Mouse (Mus musculus): ENCODE results near the gene Dnm3.

Dnm3 gene

DNA sequence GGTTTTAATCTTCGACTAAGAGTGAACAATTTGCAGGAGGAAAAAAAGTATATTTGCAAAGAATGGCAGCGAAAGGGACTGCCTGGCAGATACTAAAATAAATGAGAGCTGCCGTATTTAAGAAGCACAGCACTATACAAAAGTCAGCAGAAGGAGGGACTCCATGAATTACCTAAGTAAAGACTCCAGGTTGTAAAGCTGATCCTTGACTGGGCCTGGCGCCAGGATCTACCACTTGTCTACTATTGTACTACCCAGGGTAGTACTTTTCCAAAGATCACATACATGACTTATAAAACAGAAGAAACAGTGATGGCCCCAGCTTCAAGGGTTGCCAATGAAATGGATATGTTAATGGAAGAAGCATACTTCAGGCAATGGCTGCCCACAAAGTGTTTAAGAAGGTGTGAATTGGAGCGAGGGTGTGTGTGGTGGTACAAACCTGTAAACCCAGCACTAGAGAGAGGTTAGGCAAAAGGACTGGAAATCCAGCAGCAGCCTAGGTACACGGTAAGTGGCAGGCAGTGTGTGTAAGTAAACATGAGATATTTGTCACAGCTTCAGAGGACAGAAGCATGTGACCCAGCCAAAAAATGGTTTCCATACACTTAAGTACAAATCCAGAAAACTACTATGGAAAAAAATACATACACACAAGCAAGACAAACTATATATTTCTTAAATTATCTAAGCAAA, 220.8 kb downstream of the Dnm3 start:
- in situ Hi-C loops (cut with MboI; ENCODE audit: low sequenced_read_pairs): no loop called here

DNA sequence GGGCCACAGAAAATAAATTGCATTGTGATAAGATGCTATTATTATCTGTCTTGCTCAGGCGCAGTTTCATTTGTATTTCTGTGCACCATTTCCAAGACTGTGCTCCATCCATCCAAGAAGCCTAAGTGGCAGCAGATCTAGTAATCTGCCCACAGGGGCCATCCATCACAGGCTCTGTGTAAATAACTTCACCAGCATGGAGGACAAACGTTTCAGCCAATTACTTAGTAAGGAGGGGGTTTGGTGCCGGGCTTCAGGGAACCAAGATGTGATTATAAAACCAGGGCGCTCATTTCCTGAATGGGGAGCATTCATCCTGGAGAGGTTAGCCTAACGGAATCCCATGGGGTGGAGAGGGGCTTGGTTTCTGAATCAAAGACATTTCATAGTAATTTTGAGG, 222.9 kb downstream of the Dnm3 start:
- in situ Hi-C loops (cut with MboI; ENCODE audit: low sequenced_read_pairs): no loop called here

DNA sequence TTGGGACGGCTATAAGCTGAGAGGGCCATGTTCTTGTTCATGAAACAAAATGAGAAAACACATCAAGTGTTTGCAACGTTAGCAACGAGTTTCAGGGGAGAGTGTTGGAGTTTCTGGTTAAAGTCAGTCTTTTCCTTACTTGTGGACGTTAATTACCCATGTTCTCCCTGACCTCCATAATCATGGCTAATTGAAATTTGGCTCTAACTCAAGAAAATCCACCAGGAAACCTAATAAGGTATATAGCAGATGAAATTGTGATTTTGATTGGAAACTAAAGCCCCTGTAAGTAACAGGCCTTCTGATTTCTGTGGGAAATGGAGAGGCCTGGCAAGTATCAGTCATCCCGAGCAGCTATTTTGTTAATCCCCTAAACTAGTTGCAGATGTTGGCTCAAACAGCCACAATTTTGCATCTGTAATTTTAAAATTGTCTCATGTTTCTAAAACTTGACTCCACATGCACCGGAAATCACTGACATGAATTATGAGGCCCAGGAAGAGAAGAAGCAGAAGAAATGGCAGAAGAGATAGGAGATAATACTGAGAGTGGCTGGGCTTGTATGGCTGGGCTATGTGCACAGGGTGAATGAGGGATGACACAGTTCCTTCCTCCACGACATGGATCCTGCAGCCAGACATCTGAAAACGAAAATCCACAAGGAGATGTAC, 223.7 kb downstream of the Dnm3 start:
- in situ Hi-C loops (cut with MboI; ENCODE audit: low sequenced_read_pairs): no loop called here

DNA sequence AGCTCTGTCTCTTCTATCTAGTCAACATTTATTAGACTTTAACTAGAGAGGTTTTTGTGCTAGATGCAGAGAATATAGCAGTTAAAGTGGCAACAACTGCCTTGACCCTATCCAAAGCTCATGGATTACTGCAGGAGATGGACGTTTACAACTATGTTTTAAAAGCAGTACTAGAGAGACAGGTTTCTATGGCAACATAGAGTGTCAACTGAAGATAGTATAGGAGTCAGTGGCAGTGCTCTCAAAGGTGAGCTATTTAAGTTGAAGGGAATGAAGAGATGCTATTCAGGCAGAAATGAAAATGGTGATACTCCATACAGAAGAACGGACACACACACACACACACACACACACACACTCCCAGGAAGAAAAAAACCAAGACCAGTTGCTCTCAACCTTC, 225.0 kb downstream of the Dnm3 start:
- in situ Hi-C loops (cut with MboI; ENCODE audit: low sequenced_read_pairs): no loop called here

DNA sequence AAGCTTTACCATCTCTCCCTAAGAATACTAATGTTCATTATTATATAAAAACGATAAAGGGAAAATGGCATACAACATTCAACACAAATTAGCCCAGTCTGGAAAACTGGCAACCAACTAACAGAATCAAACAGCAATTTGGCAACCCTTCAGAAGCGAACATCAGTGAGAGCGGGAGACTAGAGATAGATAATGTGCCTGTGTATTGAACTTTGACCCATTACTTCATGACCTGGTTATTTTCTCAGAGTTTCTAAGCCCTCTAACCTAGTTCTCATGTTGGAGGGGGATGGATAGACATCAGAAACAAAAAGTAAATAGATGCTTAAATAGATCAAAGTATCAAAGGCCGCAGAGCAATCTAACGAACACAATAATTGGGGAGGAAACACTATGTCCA, 230.6 kb downstream of the Dnm3 start:
- in situ Hi-C loops (cut with MboI; ENCODE audit: low sequenced_read_pairs): no loop called here

DNA sequence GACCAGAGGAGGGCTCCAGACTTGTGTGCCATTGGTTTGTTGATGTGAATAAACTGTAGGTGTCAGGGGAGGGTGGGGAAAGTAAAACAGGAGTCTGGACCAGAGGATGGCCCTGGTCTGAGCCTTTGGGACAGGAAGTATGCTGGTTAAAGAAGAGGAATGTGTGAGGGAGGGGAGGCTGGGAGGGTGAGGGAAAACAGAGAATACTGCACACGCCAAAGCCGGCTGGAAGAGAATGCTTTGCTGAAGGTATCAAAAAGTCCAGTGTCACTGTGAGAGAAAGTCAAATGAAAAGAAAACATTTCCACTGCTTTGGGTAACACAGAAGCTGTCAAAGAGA, 234.2 kb downstream of the Dnm3 start:
- in situ Hi-C loops (cut with MboI; ENCODE audit: low sequenced_read_pairs): no loop called here

DNA sequence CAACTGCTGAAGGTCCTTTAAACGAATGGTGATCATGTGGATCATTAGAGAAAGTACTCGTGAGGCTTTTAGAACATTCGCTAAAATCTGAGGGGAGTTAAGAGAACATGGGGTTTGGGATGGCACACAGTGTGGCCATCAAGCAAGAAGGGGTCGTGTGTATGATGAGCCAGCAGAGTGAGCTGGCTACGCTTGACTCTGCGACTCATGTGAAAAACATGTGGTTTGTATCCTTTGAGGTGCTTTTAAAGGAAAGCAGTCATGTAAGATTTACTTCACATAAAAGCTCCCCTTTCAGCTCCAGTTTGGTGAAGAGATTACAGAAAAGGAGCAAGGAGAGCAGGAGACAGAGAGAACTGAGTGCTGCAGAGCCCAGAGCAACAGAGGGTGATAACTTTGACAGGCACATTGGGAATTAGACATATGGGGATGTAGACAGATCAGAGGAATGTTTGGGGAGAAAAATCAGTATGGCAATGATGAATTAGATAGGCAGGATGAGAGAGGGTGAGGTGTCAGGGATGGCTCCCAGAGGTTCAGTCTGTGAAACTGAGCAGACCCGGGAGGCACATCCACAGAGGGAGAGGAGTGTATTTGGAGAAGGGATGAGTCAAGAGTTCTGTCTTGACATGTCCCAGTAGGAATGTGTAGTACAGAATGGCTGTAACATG, 234.7 kb downstream of the Dnm3 start:
- in situ Hi-C loops (cut with MboI; ENCODE audit: low sequenced_read_pairs): no loop called here

DNA sequence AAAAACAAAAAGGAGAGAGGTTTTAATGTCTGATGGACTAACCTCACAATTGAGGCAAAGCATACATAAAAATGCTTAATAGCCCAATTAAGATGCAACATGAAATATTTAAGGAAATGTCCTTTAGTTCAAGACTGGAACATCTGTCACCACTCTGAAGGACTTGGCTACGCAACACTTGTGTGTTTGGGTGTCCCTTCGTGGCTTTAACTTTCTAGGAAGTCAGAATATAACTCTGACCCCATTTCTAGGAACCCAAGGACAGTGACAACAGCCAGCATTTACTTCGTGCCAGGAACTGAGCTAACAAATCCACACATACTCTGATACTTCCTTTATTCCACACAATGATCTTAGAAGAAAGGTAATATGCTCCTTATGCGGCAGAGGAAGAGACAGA, 237.1 kb downstream of the Dnm3 start:
- in situ Hi-C loops (cut with MboI; ENCODE audit: low sequenced_read_pairs): no loop called here

DNA sequence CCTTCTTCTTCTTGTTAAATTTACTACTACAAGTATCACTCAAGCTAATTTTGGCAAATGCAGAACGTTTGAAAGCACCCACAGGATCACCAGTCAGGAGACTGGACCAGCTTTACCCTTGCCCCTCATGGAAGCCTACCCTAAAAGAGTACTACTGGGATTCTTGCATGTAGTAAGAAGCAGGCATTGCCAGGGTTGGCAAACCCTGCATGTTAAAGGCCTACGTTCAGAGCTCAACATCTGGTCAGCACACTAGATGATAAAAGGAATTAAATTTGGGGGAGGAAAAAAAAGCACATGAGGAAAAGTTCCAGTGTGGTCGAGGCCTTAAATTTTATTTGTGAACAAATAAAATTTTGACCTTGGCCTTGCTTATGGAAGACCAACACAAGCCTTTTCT, 239.2 kb downstream of the Dnm3 start:
- in situ Hi-C loops (cut with MboI; ENCODE audit: low sequenced_read_pairs): no loop called here

DNA sequence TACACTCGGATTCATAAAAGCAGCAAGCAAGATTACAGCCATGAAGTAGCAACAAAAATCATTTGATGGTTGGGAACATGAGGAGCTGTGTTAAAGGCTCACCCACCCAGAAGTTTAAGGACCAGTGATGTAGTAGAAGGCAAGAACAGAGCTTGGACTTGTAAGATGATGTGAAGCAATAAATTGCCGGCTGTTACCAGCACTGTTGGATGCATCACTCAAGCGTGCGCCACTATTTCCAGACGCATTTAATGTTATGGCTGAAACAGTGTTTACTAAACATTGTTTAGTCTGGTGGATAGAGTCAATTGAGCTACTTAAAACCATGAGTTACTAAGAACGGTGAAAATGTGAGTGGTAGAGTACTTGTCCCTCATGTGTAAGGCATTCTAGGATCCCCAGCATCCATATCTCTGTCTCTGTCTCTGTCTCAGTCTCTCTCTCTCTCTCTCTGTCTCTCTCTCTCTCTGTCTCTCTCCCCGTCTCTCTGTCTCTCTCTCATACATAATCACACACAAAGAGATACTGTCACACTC, 241.1 kb downstream of the Dnm3 start:
- in situ Hi-C loops (cut with MboI; ENCODE audit: low sequenced_read_pairs): no loop called here

DNA sequence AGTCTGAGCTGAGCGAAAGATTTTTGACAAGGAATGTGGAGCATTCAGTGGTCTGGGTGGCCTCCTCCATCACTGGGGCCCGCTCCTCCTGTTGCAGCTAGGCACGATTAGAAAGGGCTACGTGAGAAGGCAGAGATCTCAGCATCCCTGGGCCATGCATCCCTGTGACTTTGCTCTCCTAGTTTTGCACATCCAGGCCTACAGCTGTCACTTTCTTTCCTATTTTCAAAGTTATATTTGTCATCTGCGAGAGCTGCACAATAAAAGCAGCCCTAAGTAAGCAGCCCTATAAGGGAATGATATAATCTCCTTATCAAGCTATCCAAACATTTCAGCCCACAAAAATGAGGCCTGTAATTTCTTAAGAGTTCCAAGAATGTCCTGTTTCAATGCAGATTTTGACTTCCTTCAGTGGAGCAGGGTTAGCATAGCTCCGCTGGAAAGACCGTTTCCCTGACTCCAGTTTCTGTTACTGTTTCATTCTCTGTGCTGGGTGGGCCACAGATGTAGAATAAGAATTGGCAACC, 252.2 kb downstream of the Dnm3 start:
- in situ Hi-C loops (cut with MboI; ENCODE audit: low sequenced_read_pairs): no loop called here

DNA sequence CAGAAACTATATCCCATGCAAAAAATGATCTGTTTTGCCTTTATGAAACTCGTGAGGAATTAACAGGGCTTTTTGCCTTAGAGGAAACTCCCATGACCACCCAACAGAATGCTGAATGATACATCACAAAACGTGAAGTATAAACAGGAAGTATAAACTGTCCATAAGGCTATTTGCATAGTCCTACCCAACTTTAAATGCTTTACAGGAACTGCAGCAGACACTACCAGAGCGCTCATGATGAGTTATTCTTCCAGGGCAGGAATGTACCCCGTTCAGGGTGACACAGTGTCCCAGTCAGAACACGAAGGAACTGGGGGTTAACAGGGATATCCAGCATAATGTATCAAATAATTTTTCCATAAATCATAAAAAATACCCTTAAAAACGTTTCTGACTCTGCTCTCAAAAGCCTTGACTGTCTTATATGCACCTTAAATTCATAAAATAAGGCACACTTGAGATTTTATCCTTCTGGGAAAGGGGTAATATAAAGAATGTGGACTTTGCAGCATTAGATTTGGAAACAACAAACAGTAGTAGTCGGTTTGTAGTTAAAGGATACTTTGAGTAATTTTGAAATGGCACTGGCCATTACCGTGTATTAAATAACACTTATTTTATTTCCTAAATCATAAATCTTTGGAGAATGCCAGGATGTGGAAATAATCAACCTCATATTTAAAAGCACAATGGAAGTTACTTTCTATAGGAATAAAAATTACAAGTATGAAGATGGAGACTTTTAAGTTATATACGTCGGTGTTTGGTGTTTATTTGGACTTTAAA, 252.8 kb downstream of the Dnm3 start:
- in situ Hi-C loops (cut with MboI; ENCODE audit: low sequenced_read_pairs): no loop called here

DNA sequence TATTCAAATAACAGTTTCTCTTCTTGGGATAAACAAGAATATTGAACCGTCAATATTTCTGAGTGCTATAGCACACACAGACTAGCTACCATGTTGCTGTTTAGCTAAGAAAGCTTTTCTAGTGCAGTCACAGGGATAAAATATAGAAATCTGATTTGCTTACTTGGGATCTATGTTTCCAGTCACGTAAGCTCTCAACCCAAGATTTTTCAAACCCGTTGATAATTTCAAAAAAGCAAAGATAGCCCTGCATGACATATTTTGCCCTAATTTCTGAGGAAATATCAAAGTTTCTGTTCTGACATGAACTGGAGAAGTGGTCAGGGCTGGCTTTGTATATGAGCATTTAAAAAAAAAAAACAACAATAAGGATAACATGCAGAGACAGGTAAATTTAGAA, 253.8 kb downstream of the Dnm3 start:
- in situ Hi-C loops (cut with MboI; ENCODE audit: low sequenced_read_pairs): no loop called here

DNA sequence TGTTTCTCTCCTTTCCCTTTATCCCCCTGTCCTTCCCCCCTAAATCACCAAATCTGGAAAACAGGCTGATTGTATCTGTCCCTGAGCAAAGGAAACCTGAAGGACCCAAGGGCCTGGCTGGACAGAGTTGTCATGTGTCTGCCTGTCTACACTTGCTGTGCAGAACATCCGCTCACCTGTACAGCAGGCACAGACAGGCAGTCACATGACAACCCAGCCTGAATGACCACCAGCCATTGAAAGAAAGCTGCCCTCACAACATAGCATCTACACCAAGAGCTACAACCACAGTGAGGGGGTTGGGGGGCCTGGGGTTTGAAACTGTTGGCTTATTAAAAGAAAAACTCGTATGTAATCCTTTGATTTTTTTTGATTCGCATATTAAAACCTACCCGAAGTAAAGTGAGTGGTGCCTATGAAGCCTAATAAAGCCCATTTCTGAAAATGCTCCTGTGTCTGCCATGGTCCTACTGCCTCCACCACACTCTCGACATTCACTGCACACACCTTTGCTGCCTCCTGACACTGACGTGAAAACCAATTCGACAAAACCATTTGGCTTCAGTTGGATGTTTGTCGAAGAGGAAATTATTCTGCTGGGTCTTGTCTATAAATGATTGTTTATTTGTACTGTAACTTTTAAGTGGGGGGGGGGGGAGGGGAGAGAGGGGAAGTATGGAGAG, 254.4 kb downstream of the Dnm3 start:
- in situ Hi-C loops (cut with MboI; ENCODE audit: low sequenced_read_pairs): no loop called here

DNA sequence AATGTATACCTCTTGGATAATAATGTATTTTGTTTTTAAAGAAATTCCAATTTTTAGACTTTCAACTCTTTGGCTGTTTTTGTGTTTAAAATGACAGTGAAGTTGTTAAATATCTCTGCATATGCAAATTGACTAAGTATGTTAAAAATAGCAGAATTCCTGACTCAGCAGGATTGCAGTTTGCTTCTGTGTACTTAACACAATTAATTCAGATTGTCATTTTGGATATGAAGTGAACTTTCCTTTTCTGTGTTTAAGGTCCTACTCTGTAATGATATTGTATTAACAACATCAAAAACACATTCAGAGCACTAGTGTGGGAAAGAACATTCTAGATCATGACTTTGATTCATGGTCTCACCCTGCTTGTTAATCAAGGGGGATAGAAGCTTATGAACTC, 255.5 kb downstream of the Dnm3 start:
- in situ Hi-C loops (cut with MboI; ENCODE audit: low sequenced_read_pairs): no loop called here

DNA sequence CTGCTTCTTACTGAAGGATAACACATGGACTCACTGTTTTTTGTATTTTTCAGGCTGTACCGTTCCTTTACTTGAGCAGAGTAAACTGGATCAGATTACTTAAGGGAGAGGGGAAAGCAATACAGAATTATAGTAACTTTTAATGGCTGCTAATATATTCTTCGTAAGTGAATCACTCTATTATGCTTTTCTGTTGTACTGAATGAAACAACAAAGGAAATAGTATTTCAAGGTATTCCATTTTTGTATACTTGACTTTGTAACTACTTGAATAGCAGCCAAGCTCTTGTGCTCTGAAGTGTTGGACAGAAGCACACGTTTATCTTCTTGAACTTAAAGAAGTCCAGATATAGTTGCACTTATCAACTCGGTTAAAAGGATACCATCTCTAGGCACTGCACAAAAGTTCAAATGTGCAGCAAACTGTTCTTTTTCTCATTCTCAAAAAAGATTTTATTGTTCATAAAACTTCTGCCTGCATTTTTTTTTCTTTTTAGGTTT, 256.0 kb downstream of the Dnm3 start:
- in situ Hi-C loops (cut with MboI; ENCODE audit: low sequenced_read_pairs): no loop called here

DNA sequence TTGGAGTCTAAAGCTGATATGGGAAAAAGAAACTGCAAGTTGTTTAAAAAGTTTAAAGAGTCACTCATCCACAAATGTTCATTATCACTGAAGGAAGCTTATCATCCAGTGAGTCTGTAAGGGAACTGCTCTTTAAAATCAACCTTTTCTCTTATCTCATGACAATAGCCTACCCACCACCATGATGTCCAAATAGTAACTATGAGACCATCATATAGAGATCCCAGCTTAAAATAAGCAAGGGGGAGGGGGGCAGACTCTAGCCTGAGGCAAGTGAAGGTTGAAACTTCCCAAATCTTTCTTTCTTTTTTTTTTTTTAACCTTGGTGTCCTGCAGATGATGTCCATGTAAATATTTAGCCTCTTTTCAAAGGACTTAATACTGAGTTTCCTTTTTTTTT, 256.9 kb downstream of the Dnm3 start:
- in situ Hi-C loops (cut with MboI; ENCODE audit: low sequenced_read_pairs): no loop called here

DNA sequence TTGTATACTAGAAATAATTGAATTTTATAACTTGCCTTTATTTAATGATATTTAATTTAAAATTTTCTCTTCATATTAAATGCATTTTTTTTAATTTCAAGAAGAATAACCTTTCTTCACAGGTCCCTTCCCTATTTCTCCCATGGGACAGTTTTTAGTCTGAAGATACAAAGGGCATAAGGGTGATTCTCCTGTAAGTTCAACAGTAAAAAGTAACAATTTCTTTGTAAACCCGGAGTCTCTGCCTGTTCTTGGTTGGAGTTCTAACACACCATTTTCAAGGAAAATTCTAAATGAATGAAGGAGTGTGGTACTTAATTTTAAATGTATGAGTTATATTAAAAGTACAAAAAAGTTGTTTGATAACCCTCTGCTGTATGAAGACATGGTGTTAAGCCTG, 258.1 kb downstream of the Dnm3 start:
- in situ Hi-C loops (cut with MboI; ENCODE audit: low sequenced_read_pairs): no loop called here

DNA sequence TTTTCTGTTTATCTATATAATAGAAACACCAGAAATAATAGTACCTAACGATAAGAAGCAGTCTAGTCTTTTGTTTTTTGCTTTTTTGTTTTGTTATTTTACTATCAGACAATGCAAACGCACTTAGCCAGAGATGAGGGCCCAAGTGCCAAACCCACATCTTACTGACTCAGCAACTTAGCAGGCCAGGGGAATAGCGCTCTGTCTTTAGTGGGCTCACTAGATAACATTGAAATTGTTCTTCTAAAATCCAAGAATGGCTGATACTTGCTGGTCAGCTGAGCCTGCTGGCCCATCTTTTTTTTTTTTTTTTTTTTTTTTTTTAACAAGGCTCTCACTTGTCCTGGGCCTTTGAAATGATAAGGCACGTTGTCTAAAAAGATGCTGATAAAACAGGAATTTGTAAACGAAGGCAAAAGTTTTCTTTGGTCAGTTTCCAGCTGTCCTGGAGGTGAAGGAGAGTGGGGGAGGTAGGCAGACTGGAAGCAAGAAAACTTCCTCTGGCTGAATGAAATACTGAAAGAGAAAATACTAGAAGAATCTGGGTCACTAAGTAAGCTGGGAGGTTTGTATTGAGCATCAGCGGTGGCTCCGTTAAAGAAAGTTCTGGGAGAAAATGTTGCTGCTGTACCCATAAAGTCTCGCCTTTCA, 259.2 kb downstream of the Dnm3 start:
- in situ Hi-C loops (cut with MboI; ENCODE audit: low sequenced_read_pairs): no loop called here

Data from CH12F3 (cell line).